Mouse (Mus musculus): ENCODE measurements around the gene Sprr2k.
"Not testable (repeated sequence)": the region's sequence is repeated elsewhere in the genome, so short reads cannot be mapped to it uniquely, and the experiment has no call there.

The Sprr2k gene

DNA sequence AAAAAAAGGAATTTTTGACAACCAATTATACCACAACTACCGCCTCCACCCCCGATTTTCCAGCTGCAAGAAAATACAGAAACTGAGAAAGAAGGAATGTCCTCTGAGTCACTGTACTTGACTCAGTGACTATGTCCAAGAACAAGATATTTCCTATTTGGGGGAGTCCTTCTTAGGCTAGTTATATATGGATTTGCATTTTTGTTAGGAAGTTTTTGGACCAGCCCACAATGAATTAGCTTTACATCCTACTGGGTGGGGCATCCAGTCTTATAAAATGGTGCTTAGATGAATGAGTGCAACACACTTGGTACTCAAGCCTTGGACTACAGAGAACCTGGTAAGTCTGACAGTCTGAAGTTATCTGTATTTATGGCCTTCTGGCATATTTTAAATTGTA, at the start of gene Sprr2k:
Gene Sprr2k (plus strand): TSS at position 301 of the 400 bp plus-strand sequence.
- no peak for DNase-seq (ENCODE audit: low spot score in 2 of 2)

- DNase-seq (ENCODE audit: low spot score in 2 of 2), result no peak
Measured at GRCm38 (mm10) chr3:92385385-92385784, 47.0 kb upstream of the Sprr2k start, which contains the start of gene Sprr2h. Gene Sprr2h (plus strand): TSS chr3:92385685.

GRCm38 (mm10) chr3:92394301-92394700, 38.1 kb upstream of the Sprr2k start:
- no peak for DNase-seq (ENCODE audit: low spot score in 2 of 2)

GRCm38 (mm10) chr3:92407691-92408090, 24.7 kb upstream of the Sprr2k start, which contains the start of gene Sprr2i:
Gene Sprr2i (plus strand): TSS chr3:92407991.
- no peak for DNase-seq (ENCODE audit: low spot score in 2 of 2)

- DNase-seq (ENCODE audit: low spot score in 2 of 2), result no peak
Measured at GRCm38 (mm10) chr3:92417782-92418181, 14.6 kb upstream of the Sprr2k start, which contains the start of gene Sprr2j-ps. Gene Sprr2j-ps (plus strand): TSS chr3:92418082.

- no peak for DNase-seq (ENCODE audit: low spot score in 2 of 2)
Measured at GRCm38 (mm10) chr3:92429323-92429722, 3.1 kb upstream of the Sprr2k start, which contains the start of gene Gm9774. Gene Gm9774 (minus strand): TSS chr3:92429423.

- no peak for DNase-seq (ENCODE audit: low spot score in 2 of 2)
Measured at GRCm38 (mm10) chr3:92438689-92439088, 6.3 kb downstream of the Sprr2k start, which contains the start of gene Sprr1b. Gene Sprr1b (minus strand): TSS chr3:92438789.

DNA sequence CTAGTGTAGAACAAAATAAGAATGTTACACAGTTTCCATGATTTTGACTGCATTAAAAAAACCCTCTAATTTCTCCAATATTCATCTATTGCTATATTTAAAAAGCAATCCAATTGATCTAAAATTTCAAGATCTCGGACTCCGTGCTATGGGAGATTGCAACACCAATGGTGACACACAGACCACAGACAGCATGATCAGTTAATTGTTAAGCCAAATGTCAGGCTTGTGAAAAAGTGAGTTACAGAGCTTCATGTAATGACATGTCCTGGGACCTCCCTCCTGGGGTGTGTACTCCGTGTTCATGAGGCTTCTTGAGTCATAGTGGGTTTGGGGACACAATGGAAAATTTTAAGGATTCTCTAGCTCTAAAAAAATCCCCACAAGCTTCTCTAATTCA, 7.8 kb downstream of the Sprr2k start:
- DNase-seq (ENCODE audit: low spot score in 2 of 2), result no peak

GRCm38 (mm10) chr3:92455151-92455550, 22.8 kb downstream of the Sprr2k start:
- DNase-seq (ENCODE audit: low spot score in 2 of 2), result no peak

GRCm38 (mm10) chr3:92458620-92459019, 26.2 kb downstream of the Sprr2k start, which contains the start of gene Sprr3:
Gene Sprr3 (minus strand): TSS chr3:92458720.
- DNase-seq (ENCODE audit: low spot score in 2 of 2), result no peak

DNA sequence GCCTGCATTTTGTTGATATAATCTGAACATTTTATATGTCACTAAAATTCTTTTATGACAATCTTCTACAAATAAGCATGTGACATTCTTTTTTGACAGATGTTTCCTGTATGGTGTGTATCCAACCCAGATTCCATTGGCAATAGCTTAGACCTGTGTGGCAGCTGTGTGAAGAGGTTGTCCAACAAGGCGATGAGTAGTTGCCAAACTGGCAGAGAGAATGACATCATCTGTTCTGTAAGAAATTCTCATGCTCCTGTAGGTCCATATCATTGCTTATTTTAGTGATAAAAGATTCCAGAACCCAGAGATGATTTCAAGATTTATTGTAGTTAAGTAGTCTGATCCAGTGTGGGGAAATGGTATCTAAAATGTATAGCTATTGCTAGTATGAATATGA, 34.2 kb downstream of the Sprr2k start:
- DNase-seq (ENCODE audit: low spot score in 2 of 2), result no peak

- DNase-seq (ENCODE audit: low spot score in 2 of 2), result no peak
Measured at GRCm38 (mm10) chr3:92467424-92467823, 35.0 kb downstream of the Sprr2k start.

- DNase-seq (ENCODE audit: low spot score in 2 of 2), result no peak
Measured at GRCm38 (mm10) chr3:92470111-92470510, 37.7 kb downstream of the Sprr2k start.

DNA sequence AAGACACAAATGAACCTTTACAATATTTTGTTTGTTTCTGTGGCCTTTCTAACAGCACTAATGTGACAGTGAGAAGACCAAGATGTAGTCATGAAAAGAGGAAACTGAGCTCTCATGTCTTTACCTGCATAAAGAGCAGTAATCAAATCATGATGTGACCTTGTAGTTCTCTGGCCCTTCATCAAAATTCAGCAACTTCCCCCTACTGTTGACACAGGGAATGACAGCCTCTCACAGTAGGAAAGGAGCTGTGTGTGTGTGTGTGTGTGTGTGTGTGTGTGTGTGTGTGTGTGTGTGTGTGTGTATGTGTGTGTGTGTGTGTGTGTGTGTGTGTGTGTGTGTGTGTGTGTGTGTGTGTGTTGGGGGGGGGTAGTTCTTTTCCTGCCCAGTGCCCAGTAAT, 48.9 kb downstream of the Sprr2k start:
- not testable (repeated sequence) for DNase-seq (ENCODE audit: low spot score in 2 of 2)

Measured in frontal cortex, postnatal 25 days (tissue).